Mouse (Mus musculus) ZHBTc4 (cell line): ENCODE measurements around the gene Klhl8.

Source experiments
- DNase-seq: peaks from one replicate; pipeline ENCODE4 v3.0.0-alpha.2; 2011; ENCODE audit warnings: low read depth, low spot score

Gene Klhl8

GRCm38 (mm10) chr5:103916595-103917356, 5.7 kb upstream of the Klhl8 start:
- peak; percentile 76 for DNase-seq

GRCm38 (mm10) chr5:103914335-103915226, 3.5 kb upstream of the Klhl8 start:
- DNase-seq, result no peak

- DNase-seq, result no peak
Observed at GRCm38 (mm10) chr5:103913150-103913549, 2.1 kb upstream of the Klhl8 start.

- DNase-seq, result no peak
Observed at GRCm38 (mm10) chr5:103911555-103911954, 496 bp upstream of the Klhl8 start.

DNA sequence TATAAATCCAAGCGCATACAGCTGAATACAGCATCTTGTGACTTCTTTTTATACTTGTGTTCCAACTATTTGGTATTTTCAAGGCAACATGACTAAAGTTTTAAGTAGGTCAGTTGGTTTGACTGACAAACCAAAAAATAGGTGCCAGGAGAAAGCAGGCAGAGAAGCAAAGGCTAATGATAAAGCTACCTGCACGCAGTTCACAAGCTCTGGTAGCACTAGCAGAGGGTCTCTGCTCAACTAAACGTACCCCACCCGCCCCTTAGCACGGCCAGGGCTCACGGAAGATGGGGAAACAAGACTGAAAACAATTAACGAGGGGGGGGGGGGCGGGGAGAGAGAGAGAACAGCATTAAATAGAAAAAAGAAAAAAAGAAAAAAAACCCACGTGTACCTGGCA, 903 bp downstream of the Klhl8 start:
- no peak for DNase-seq

GRCm38 (mm10) chr5:103909466-103909865, 1.6 kb downstream of the Klhl8 start:
- DNase-seq, result no peak

GRCm38 (mm10) chr5:103908851-103909250, 2.2 kb downstream of the Klhl8 start:
- no peak for DNase-seq

- DNase-seq, result no peak
Observed at GRCm38 (mm10) chr5:103907844-103908243, 3.2 kb downstream of the Klhl8 start.

GRCm38 (mm10) chr5:103906173-103906572, 4.9 kb downstream of the Klhl8 start:
- DNase-seq, result no peak

GRCm38 (mm10) chr5:103898310-103898709, 12.7 kb downstream of the Klhl8 start:
- DNase-seq, result peak; percentile 61

DNA sequence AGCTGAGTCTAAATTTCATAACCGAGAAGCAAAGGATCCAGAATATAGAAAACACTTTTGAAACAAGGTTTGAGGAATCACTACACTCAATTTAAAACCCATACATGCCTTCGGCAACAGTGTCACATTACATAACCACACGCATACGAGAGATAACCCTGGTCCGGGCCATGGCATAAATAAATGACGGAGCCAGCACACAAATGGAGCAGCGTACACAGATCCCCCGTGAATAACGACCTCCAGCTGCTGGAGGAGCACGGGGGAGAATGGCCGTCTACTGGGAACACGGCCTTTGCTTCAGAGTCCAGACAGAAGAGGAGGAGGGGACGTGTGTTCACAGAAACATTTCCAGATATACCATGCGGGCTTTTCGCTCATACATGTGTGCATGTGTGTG, 21.3 kb downstream of the Klhl8 start:
- no peak for DNase-seq

DNA sequence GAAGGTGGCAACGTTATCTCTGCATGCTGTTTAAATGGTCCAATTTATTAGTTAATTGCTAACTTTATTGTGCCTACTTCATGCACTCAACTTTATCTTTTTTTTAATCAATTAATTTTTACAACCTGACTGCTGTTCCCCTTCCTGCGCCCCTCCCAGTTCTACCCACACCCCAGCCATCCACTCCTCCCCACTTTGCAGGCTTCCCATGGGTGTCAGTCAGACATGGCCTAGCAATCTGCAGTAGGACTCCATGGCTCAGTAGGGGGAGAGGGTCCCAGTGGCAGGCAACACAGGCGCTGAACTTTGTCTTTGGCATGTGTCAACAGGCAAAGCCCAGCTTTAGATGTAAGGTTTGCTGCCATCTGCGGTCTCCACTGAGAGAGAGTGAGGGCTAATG, 47.3 kb downstream of the Klhl8 start:
- no peak for DNase-seq

- no peak for DNase-seq
Observed at GRCm38 (mm10) chr5:103860622-103861021, 50.4 kb downstream of the Klhl8 start.

DNA sequence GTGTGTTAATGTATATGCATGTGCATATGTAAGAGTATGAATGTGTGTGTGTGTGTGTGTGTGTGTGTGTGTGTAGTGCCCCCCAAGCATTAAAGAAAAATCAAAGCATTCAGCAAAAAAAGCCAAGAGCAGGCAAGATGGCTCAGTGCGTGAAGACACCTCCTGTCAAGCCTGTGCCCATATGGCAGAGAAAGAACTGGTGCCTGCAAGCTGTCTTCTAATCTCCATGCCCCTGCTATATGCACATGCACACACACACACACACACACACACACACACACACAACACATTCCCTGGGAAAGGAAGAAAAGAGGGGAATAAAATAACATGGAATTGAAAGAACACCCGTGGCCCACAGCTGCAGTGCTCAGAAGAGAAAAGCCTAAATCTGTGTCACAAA, 53.9 kb downstream of the Klhl8 start:
- DNase-seq, result no peak

GRCm38 (mm10) chr5:103856286-103857009, 54.6 kb downstream of the Klhl8 start:
- DNase-seq, result peak; percentile 80

GRCm38 (mm10) chr5:103855483-103856211, 55.4 kb downstream of the Klhl8 start:
- peak; percentile 63 for DNase-seq

- no peak for DNase-seq
Observed at GRCm38 (mm10) chr5:103854807-103855194, 56.3 kb downstream of the Klhl8 start.

GRCm38 (mm10) chr5:103854041-103854806, 56.8 kb downstream of the Klhl8 start:
- DNase-seq, result no peak

DNA sequence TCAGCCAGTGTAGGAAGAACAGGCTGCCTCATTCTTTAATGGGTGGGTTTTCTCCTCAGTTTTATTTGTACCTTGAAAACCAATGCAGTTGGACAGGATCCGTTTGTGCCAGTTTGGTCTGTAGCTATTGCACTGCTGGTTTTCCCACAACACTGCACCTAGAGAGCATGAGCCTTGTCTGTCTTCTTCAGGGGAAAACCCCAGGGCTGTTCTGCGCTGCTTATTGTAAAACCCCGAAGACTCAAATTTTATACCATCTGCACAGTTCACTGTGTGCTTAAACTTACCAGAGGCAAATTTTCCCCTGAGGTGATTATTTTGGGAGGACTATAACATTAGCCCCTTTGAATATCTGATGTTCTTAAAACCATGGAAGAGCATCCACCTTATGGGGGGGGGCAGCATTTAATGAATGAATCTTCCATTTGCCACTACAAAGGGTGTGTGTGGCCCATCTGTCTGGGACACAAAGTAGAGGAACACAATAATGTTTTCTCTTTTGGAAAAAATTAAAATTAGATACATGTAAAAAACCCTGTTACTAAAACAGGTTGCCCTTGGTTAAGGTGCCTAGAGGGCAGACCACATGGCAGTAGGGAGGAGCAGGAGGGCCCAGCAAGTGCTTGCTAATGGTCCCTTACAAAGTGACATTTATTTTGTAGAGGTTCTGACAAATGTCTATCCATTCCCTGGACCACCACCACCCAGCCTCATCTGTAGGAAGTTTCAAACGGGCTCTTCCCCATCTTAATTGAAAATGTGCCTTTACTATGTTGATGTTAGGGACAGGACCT, 58.1 kb downstream of the Klhl8 start:
- DNase-seq, result no peak

- DNase-seq, result no peak
Observed at GRCm38 (mm10) chr5:103848546-103848945, 62.5 kb downstream of the Klhl8 start.
